Mouse (Mus musculus) limb, embryonic 15.5 days (tissue): ENCODE measurements around the gene Arhgap15. TPM values are rescaled to one million over a fixed set of nuclear protein-coding genes. Genes with fewer than 3 reads are reported as not detected.
A peak's percentile ranks its signal among the peaks of the same experiment; 100 is the strongest.

Source experiments
- ATAC-seq: fragments of 200-750 bp; cut with Nextera tagmentation; 2 replicates; pipeline ENCODE4 v1.8.0; 2017; ENCODE audit warnings: low read depth, moderate TSS enrichment; ENCODE audit not compliant: insufficient number of reproducible peaks, low FRiP score, low TSS enrichment
- H3K27ac ChIP-seq: fragments of 300-500 bp; sonication (generic); 2 replicates; pipeline ENCODE4 v1.5.1; 2015; ENCODE audit warnings: moderate library complexity, mild to moderate bottlenecking, inconsistent platforms
- H3K27me3 ChIP-seq: fragments of 300-500 bp; sonication (generic); 2 replicates; pipeline ENCODE4 v1.6.1; 2015; ENCODE audit warnings: inconsistent platforms
- H3K36me3 ChIP-seq: fragments of 300-500 bp; sonication (generic); 2 replicates; pipeline ENCODE4 v1.6.1; 2015; ENCODE audit warnings: inconsistent platforms
- H3K4me1 ChIP-seq: fragments of 300-500 bp; sonication (generic); 2 replicates; pipeline ENCODE4 v1.6.1; 2015; ENCODE audit warnings: inconsistent platforms
- H3K4me2 ChIP-seq: fragments of 300-500 bp; sonication (generic); 2 replicates; pipeline ENCODE4 v1.6.1; 2015; ENCODE audit warnings: mild to moderate bottlenecking, inconsistent platforms
- H3K4me3 ChIP-seq: fragments of 300-500 bp; sonication (generic); 2 replicates; pipeline ENCODE4 v1.5.1; 2015; ENCODE audit warnings: mild to moderate bottlenecking, inconsistent platforms
- H3K9ac ChIP-seq: fragments of 300-500 bp; sonication (generic); 2 replicates; pipeline ENCODE4 v1.6.1; 2015; ENCODE audit warnings: inconsistent platforms
- H3K9me3 ChIP-seq: fragments of 300-500 bp; sonication (generic); 2 replicates; pipeline ENCODE4 v1.6.1; 2016; ENCODE audit warnings: inconsistent platforms
- WGBS: fragments of 180-500 bp; shearing (Covaris S2); methylation state at CpG from one replicate; pipeline ENCODE4 v1.1.7; 2015; 5-methylcytosine and 5-hydroxymethylcytosine counted together
- polyA plus RNA-seq: library from polyadenylated mRNA; unstranded; fragments of >200 nt; fragmentation: Nextera tagmentation; extraction: Ambion mirVana; gene quantifications from 2 replicates; pipeline ENCODE4 v1.2.1, GENCODE M21; 2015

Gene Arhgap15
- polyA plus RNA-seq, 1 experiment from 2014 or later: 2.7 TPM

DNA sequence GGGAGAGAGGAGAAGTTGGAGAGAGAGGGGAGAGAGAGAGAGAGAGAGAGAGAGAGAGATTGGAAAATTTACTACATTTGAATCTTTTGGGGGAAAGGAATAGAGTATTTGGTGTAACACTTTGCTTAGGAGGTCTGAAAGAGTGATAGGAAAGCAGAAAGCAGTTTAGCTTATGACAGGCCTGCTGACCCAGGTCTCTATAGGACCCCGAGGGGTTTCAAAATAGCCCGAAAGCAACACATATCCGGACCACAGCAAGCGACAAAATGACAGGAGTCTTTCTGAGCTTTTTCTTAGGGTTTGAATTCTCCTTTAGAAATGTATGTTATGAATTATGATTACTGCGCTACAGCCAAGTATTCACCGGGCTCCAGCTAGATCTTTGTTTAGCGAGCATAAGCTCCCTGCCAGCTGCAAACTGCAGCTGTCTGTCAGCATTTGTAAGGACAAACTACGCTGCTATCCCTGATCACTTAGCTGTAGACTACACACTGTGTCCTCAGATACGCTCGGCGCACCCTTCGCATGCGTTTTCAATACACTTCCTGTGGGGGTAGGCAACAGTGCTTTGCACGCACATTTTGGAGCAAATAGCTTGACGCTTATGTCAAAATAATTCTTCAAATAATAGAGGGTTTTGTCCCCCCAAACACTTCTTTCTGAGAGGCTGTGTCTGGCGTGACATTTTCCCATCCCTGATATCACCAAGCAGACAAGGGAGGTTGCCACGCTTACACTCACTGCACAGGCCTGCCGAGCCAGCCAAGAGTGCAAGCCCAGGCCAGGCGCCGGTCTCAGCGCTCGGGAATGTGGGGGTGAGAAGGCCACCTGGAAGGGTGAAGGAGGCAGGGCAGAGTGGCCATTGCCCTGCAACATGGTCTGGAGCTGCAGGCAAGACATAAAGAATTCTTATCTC, 355.9 kb downstream of the Arhgap15 start:
- no peak overlapping the region for H3K9ac ChIP-seq

DNA sequence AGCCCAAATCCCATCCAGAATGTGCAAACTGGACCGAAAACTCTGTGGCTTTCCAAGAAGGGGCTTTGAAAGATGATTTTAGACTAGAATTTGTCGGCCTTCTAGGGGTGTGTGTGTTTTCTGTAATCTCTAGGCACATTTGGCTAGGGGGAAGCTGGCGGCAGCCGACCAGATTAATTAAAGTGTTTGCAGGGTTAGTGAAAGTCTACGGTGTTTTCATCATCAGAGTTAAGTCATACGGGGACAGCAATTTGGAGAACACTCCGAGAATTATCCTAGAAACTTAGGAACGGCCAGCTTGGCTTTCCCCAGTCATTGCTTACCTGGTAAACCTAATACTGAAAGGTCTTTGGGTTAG, 356.6 kb downstream of the Arhgap15 start:
- H3K4me1 ChIP-seq: peaks cover 22% of the 10 kb centered on the region
- WGBS: 50% methylated on average over 8 of the region's 8 CpGs
- H3K27ac ChIP-seq: peak overlapping the region; percentile 74
- no peak for ATAC-seq
- H3K9ac ChIP-seq: no peak overlapping the region
- H3K36me3 ChIP-seq: no peaks in the 10 kb centered on the region
- H3K27me3 ChIP-seq: no peaks in the 10 kb centered on the region
- H3K9me3 ChIP-seq: no peaks in the 10 kb centered on the region
- no peak overlapping the region for H3K4me3 ChIP-seq
- no peak overlapping the region for H3K4me2 ChIP-seq

More for the DNA sequence above, 355.9 kb downstream of the Arhgap15 start:
- Histone ChIP-seq H3K4me1 (peaks cover 22% of the 10 kb centered on the region), H3K4me2 (no peak overlapping the region), H3K9me3 (no peaks in the 10 kb centered on the region), H3K36me3 (no peaks in the 10 kb centered on the region), H3K27me3 (no peaks in the 10 kb centered on the region), H3K27ac (peak overlapping the region; percentile 74), H3K4me3 (no peak overlapping the region)
- peak; percentile 63; the same call in 1 of the 2 replicates for ATAC-seq
- 46% methylated on average over 22 of the region's 22 CpGs for WGBS

DNA sequence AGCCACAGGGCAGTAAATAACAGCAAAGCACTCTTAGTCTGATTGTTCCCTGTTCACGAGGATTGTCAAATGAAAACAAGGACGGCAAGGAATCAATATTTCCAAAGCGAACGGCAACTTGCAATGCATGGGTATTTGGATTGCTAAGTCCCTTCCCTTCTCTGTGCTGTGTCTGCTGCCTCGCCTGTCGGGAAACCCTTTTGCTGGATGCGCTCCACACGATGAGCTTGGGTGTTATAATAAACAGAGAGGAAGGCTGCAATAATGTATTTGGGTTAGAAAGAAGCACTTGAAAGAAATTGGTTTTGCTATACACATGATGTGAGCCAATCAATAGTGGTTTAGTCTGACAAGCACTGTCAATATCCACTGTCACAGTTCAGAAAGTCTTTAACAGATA, 357.7 kb downstream of the Arhgap15 start:
- Histone ChIP-seq H3K27ac (no peak overlapping the region), H3K9ac (no peak overlapping the region), H3K4me2 (no peak overlapping the region), H3K4me1 (peaks cover 22% of the 10 kb centered on the region), H3K4me3 (no peak overlapping the region), H3K36me3 (no peaks in the 10 kb centered on the region), H3K27me3 (no peaks in the 10 kb centered on the region), H3K9me3 (no peaks in the 10 kb centered on the region)
- ATAC-seq: no peak
- WGBS: 82% methylated on average over 8 of the region's 8 CpGs

DNA sequence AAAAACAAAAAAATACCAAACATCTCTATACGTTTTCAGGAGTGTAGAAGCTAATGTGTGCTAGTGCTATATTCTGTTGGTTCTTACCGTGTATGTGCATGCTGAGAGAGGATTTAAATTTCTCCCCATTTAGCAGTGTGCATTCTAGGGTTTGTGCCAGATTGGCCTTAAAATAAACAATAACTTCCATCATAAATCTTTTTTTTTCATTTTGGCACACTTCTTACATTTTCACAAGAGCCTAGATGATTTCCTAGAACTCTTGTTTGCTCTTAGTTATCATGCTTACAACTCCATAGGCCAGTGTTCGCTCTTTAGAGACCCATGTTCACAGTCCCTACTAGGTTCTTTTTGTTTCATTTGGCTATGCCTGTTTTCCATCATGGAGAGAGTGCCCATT, 362.7 kb downstream of the Arhgap15 start:
- Histone ChIP-seq H3K4me2 (no peak overlapping the region), H3K4me1 (peaks cover 2% of the 10 kb centered on the region; the same call in 1 of the 2 replicates), H3K4me3 (no peak overlapping the region), H3K9me3 (no peaks in the 10 kb centered on the region), H3K36me3 (no peaks in the 10 kb centered on the region), H3K27me3 (no peaks in the 10 kb centered on the region), H3K9ac (no peak overlapping the region), H3K27ac (no peak overlapping the region)
- 68% methylated on average over 3 of the region's 3 CpGs for WGBS
- no peak for ATAC-seq

- Histone ChIP-seq H3K4me1 (peaks cover 2% of the 10 kb centered on the region; the same call in 1 of the 2 replicates), H3K9me3 (no peaks in the 10 kb centered on the region), H3K36me3 (no peaks in the 10 kb centered on the region), H3K27me3 (no peaks in the 10 kb centered on the region), H3K9ac (no peak overlapping the region), H3K27ac (peak overlapping the region; percentile 62), H3K4me2 (no peak overlapping the region), H3K4me3 (no peak overlapping the region)
- 58% methylated on average over 9 of the region's 9 CpGs for WGBS
- no peak for ATAC-seq
Measured at GRCm38 (mm10) chr2:44112990-44113798, 364.6 kb downstream of the Arhgap15 start.

DNA sequence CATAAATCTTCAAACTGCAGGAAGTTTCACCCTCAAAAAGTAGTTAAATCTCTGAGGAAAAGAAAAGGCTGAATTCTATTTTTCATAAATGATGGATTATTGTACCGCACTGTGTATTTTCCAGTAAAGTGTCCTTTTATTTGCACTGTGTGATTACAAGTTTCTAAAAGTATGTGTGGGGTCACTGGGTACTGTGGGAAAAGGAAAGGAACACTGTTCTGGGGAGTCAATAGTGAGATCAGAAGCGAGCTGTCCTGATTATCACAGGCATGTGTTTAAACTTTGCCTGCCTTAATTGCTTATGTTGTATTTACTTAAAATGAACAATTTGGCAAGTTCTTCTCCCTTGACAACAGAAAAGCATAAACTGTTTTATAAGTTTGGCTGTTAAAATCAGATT, 365.7 kb downstream of the Arhgap15 start:
- H3K36me3 ChIP-seq: no peaks in the 10 kb centered on the region
- H3K4me2 ChIP-seq: no peak overlapping the region
- no peaks in the 10 kb centered on the region for H3K27me3 ChIP-seq
- no peak overlapping the region for H3K27ac ChIP-seq
- no peak for ATAC-seq
- no peak overlapping the region for H3K9ac ChIP-seq
- WGBS: 34% methylated on average over 2 of the region's 2 CpGs
- H3K9me3 ChIP-seq: no peaks in the 10 kb centered on the region
- peaks cover 2% of the 10 kb centered on the region; the same call in 1 of the 2 replicates for H3K4me1 ChIP-seq
- no peak overlapping the region for H3K4me3 ChIP-seq

DNA sequence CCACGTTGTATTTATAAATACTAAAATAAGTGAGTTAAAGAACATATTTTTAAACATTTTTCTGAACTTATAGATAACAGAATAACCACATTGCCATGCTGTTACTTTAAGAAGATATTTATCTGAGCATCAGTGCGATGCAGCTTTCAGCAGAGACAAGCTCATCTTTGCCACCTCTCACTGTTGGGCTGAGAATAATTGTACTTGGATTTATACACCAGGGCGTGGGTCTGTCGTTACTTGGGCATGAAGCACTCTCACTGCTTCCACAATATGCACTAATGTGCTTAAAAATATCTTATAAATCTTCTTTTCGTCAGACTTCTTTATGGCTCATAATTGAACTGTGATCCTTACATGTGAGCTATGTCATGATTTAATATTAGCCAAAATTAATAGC, 372.5 kb downstream of the Arhgap15 start:
- Histone ChIP-seq H3K4me1 (no peaks in the 10 kb centered on the region; the same call in 1 of the 2 replicates), H3K27ac (no peak overlapping the region), H3K36me3 (no peaks in the 10 kb centered on the region), H3K4me2 (no peak overlapping the region), H3K27me3 (no peaks in the 10 kb centered on the region), H3K9ac (no peak overlapping the region), H3K4me3 (no peak overlapping the region), H3K9me3 (no peaks in the 10 kb centered on the region)
- 76% methylated on average over 5 of the region's 5 CpGs for WGBS
- no peak for ATAC-seq

DNA sequence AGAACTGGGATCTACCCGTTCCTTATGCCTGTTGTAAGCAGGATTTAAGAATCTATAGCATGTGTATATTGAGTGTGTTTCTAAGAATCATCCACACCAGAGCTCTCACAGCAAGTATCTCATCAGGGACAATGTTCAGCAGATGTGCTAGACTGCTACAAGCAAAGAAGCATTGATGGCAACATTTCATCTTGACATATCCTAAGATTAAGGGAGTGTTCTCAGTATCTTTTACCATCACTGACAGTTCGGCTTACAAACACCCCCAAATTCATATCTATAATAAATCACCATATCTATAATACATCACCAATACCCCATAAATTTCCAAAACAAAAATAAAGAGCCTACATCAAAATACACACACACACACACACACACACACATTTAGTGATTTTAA, 374.6 kb downstream of the Arhgap15 start:
- ATAC-seq: no peak
- Histone ChIP-seq H3K36me3 (no peaks in the 10 kb centered on the region), H3K4me2 (no peak overlapping the region), H3K27me3 (no peaks in the 10 kb centered on the region), H3K9me3 (no peaks in the 10 kb centered on the region), H3K4me1 (no peaks in the 10 kb centered on the region; the same call in 1 of the 2 replicates), H3K9ac (no peak overlapping the region), H3K4me3 (no peak overlapping the region), H3K27ac (peak overlapping the region; percentile 50; the same call in 1 of the 2 replicates)
- WGBS: 47% methylated on average over 2 of the region's 2 CpGs

DNA sequence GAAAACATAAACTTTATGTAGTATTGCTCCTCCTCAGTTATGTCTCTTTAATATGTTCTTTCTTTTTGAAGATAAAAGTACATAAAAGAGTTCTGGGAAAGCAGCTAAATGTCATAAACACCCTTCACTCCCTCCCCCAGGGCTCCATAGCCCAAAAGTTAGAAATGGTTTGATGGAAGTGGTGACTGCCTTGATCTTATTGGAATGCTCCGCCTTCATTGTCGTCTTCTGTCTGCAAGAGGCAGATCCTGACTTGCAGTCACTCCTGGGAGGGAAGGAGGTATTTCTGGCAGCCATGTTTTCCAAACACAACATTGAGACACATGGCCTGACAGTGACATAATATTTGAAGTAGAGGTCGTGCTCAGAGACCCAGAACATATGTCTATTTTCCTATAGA, 375.5 kb downstream of the Arhgap15 start:
- Histone ChIP-seq H3K4me1 (no peaks in the 10 kb centered on the region; the same call in 1 of the 2 replicates), H3K4me3 (no peak overlapping the region), H3K27me3 (no peaks in the 10 kb centered on the region), H3K9ac (no peak overlapping the region), H3K36me3 (no peaks in the 10 kb centered on the region), H3K4me2 (no peak overlapping the region), H3K27ac (no peak overlapping the region), H3K9me3 (no peaks in the 10 kb centered on the region)
- no peak; the same call in 1 of the 2 replicates for ATAC-seq
- WGBS: 29% methylated on average over 3 of the region's 3 CpGs

DNA sequence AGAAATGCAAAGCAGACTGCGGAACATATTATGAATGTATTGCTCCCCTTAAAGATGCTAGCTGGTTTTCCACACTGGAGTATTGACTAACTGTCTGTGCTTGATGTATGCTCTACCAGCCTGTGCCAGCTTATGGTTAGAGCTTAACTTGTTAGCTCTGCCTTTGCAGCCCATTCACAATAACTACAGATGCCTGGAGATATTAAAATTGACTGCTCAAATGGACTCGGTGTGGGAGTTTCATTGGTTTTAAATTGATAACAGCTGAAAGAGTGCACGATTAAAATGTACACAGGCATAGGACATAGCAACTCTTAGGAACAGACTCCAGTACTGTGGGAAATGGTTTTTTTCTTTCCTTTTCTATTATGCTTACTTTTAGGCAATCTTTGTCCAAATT, 376.1 kb downstream of the Arhgap15 start:
- H3K9me3 ChIP-seq: no peaks in the 10 kb centered on the region
- peak overlapping the region; percentile 72 for H3K27ac ChIP-seq
- H3K36me3 ChIP-seq: no peaks in the 10 kb centered on the region
- H3K4me2 ChIP-seq: no peak overlapping the region
- WGBS: 41% methylated on average over 3 of the region's 3 CpGs
- no peak overlapping the region for H3K4me3 ChIP-seq
- H3K9ac ChIP-seq: no peak overlapping the region
- no peaks in the 10 kb centered on the region; the same call in 1 of the 2 replicates for H3K4me1 ChIP-seq
- no peak for ATAC-seq
- no peaks in the 10 kb centered on the region for H3K27me3 ChIP-seq

- Histone ChIP-seq H3K36me3 (no peaks in the 10 kb centered on the region), H3K4me2 (no peak overlapping the region), H3K27me3 (no peaks in the 10 kb centered on the region), H3K4me3 (no peak overlapping the region), H3K4me1 (no peaks in the 10 kb centered on the region; the same call in 1 of the 2 replicates), H3K9me3 (no peaks in the 10 kb centered on the region), H3K27ac (no peak overlapping the region), H3K9ac (no peak overlapping the region)
- no peak for ATAC-seq
- 80% methylated on average over 1 of the region's 1 CpGs for WGBS
Measured at GRCm38 (mm10) chr2:44126044-44126695, 377.5 kb downstream of the Arhgap15 start.
